Mouse (Mus musculus): Measurements from ENCODE around the gene Suclg2. TPM values are rescaled to one million over a fixed set of nuclear protein-coding genes. Genes with fewer than 3 reads are reported as not detected.

Suclg2 gene
- polyA plus RNA-seq, 1 experiment from 2014 or later = 112 TPM

- 72% methylated on average over 7 of the region's 7 CpGs for WGBS
- Histone ChIP-seq H3K9me3 (ENCODE audit: control insufficient read depth, low read length) (no peaks in the 10 kb centered on the region), H3K4me1 (ENCODE audit: control insufficient read depth, insufficient read depth, low read length) (no peaks in the 10 kb centered on the region), H3K27ac (ENCODE audit: low read depth, low read length) (no peak overlapping the region), H3K9ac (ENCODE audit: low read depth, low read length) (no peak overlapping the region), H3K4me3 (ENCODE audit: low read length) (no peak overlapping the region), H3K4me2 (replicated peaks; ENCODE audit: low read depth, low read length) (no peak overlapping the region), H3K27me3 (ENCODE audit: control insufficient read depth, insufficient read depth, low read length) (no peaks in the 10 kb centered on the region), H3K36me3 (ENCODE audit: control insufficient read depth, insufficient read depth, low read length) (no peaks in the 10 kb centered on the region)
- no peak for ATAC-seq (ENCODE audit: low FRiP score, low TSS enrichment)
Observed at GRCm38 (mm10) chr6:95469521-95469920, 249.1 kb downstream of the Suclg2 start.

GRCm38 (mm10) chr6:95465322-95465721, 253.3 kb downstream of the Suclg2 start:
- Histone ChIP-seq H3K27me3 (ENCODE audit: control insufficient read depth, insufficient read depth, low read length) (no peaks in the 10 kb centered on the region), H3K4me3 (ENCODE audit: low read length) (no peak overlapping the region), H3K4me2 (replicated peaks; ENCODE audit: low read depth, low read length) (no peak overlapping the region), H3K36me3 (ENCODE audit: control insufficient read depth, insufficient read depth, low read length) (no peaks in the 10 kb centered on the region), H3K9me3 (ENCODE audit: control insufficient read depth, low read length) (no peaks in the 10 kb centered on the region), H3K9ac (ENCODE audit: low read depth, low read length) (no peak overlapping the region), H3K4me1 (ENCODE audit: control insufficient read depth, insufficient read depth, low read length) (no peaks in the 10 kb centered on the region), H3K27ac (ENCODE audit: low read depth, low read length) (no peak overlapping the region)
- WGBS = 57% methylated on average over 4 of the region's 4 CpGs
- no peak for ATAC-seq (ENCODE audit: low FRiP score, low TSS enrichment)

DNA sequence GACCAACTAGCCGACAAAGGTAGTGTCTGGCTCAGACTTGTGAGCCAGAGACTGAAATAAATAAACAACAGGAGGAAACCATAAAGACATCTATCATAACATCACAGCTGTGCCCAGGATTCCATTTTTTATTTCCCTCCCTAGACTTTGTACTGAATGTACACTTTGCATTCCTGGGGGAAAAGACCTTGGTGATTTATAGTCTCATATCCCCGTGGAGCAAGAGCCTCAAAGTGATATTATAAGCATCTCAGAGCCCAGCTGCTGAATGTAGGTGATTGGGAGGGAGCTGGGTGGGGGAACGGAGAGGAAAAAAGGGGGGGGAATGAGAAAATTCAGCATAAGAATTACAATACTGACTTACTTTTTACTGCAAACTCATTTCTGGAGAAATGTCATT, 259.2 kb downstream of the Suclg2 start:
- ATAC-seq (ENCODE audit: low FRiP score, low TSS enrichment) = no peak
- H3K27me3 ChIP-seq (ENCODE audit: control insufficient read depth, insufficient read depth, low read length) = no peaks in the 10 kb centered on the region
- 32% methylated on average over 3 of the region's 3 CpGs for WGBS
- H3K36me3 ChIP-seq (ENCODE audit: control insufficient read depth, insufficient read depth, low read length) = no peaks in the 10 kb centered on the region
- H3K4me3 ChIP-seq (ENCODE audit: low read length) = no peak overlapping the region
- no peak overlapping the region for H3K9ac ChIP-seq (ENCODE audit: low read depth, low read length)
- H3K9me3 ChIP-seq (ENCODE audit: control insufficient read depth, low read length) = no peaks in the 10 kb centered on the region
- H3K4me1 ChIP-seq (ENCODE audit: control insufficient read depth, insufficient read depth, low read length) = no peaks in the 10 kb centered on the region
- H3K4me2 ChIP-seq (replicated peaks; ENCODE audit: low read depth, low read length) = no peak overlapping the region
- H3K27ac ChIP-seq (ENCODE audit: low read depth, low read length) = no peak overlapping the region

GRCm38 (mm10) chr6:95446151-95446550, 272.4 kb downstream of the Suclg2 start:
- WGBS = 90% methylated on average over 2 of the region's 2 CpGs
- Histone ChIP-seq H3K4me2 (replicated peaks; ENCODE audit: low read depth, low read length) (no peak overlapping the region), H3K4me1 (ENCODE audit: control insufficient read depth, insufficient read depth, low read length) (no peaks in the 10 kb centered on the region), H3K4me3 (ENCODE audit: low read length) (no peak overlapping the region), H3K9ac (ENCODE audit: low read depth, low read length) (no peak overlapping the region), H3K36me3 (ENCODE audit: control insufficient read depth, insufficient read depth, low read length) (no peaks in the 10 kb centered on the region), H3K27me3 (ENCODE audit: control insufficient read depth, insufficient read depth, low read length) (no peaks in the 10 kb centered on the region), H3K9me3 (ENCODE audit: control insufficient read depth, low read length) (no peaks in the 10 kb centered on the region), H3K27ac (ENCODE audit: low read depth, low read length) (no peak overlapping the region)
- no peak for ATAC-seq (ENCODE audit: low FRiP score, low TSS enrichment)

- H3K36me3 ChIP-seq (ENCODE audit: control insufficient read depth, insufficient read depth, low read length) = no peaks in the 10 kb centered on the region
- no peaks in the 10 kb centered on the region for H3K4me1 ChIP-seq (ENCODE audit: control insufficient read depth, insufficient read depth, low read length)
- H3K27me3 ChIP-seq (ENCODE audit: control insufficient read depth, insufficient read depth, low read length) = no peaks in the 10 kb centered on the region
- no peak overlapping the region for H3K9ac ChIP-seq (ENCODE audit: low read depth, low read length)
- ATAC-seq (ENCODE audit: low FRiP score, low TSS enrichment) = no peak
- no peak overlapping the region for H3K4me3 ChIP-seq (ENCODE audit: low read length)
- H3K27ac ChIP-seq (ENCODE audit: low read depth, low read length) = no peak overlapping the region
- H3K4me2 ChIP-seq (replicated peaks; ENCODE audit: low read depth, low read length) = no peak overlapping the region
- whole genome bisulfite sequencing = 72% methylated on average over 4 of the region's 4 CpGs
- peaks cover 2% of the 10 kb centered on the region; the same call in 1 of the 2 replicates for H3K9me3 ChIP-seq (ENCODE audit: control insufficient read depth, low read length)
Observed at GRCm38 (mm10) chr6:95445036-95445435, 273.6 kb downstream of the Suclg2 start.

Measured in kidney, embryonic 14.5 days (tissue).